Mouse (Mus musculus) adrenal gland, postnatal 25 days (tissue): ENCODE results near the gene Coq9. TPM values are rescaled to one million over a fixed set of nuclear protein-coding genes. Genes with fewer than 3 reads are reported as not detected.
A peak's percentile ranks its signal among the peaks of the same experiment; 100 is the strongest.

Experiments
- DNase-seq: peaks from one replicate; pipeline ENCODE4 v3.0.0; 2021; ENCODE audit warnings: mixed read lengths
- long read RNA-seq: library from polyadenylated mRNA; stranded (forward); transcript quantifications from one replicate; pipeline ENCODE4 v2.0.0, GENCODE M21; 2021
- total RNA-seq: library from RNA; stranded (reverse); gene quantifications from 2 replicates; pipeline ENCODE4 v1.2.3, GENCODE M21; 2021

Gene Coq9
- total RNA-seq, result 199 and 209 TPM in 2 replicates
- long read RNA-seq, transcript Coq9-201 (9 exons, 1,789 nt), result major isoform, 196 of 243 reads
- long read RNA-seq, partial matches to known transcripts, result 35 of 243 reads
- long read RNA-seq, other reads (novel, unspliced or antisense), result 8 of 243 reads

DNA sequence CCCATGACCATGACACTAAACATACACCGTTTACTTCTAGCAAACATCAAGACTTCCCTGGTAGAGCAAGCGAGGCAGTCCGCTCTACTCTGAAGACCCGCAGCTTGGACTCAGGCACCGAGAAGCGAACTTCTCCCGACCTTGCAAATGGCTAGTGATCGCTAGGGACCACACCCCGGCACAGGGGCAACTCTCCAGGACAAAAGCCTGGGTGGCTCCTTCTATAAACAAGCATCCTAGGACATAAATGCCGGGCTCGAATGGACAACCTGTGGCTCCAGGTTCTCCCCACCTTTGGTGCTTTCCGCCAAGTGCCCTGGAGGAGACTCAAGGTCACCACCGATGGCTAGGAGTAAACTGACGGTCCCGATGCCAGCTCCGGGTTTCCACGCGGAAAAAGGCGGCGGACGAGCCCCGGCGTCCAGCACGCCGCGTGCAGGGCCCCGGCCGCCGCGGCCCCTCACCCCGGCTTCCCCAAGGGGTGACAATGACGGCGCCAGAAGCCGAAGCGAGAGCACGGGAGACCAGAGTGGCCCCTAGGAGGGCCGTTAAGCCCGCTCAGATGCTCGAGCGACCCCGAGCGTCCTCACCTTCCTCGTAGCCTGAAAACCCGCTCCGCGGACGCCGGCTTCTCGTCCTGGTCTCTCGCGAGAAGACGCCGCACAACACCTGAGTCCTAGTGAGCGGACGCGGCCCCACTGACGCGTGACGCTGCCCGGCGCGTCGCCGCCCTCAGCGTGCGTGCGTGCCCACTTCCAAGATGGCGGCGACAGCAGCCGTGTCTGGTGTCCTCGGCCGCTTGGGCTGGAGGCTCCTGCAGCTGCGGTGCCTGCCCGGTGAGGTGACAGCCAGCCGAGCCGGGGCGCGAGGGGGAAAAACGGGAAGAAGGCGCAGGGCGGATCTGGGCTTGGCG, at the start of gene Coq9, which contains the start of gene Ciapin1:
TSS of gene Coq9 (plus strand) at position 660 of the 913 bp plus-strand sequence.
TSS of gene Ciapin1 (minus strand) at position 697 of the 913 bp plus-strand sequence.
- peak; percentile 95 for DNase-seq

GRCm38 (mm10) chr8:94789256-94789955, 48.7 kb upstream of the Coq9 start:
- no peak for DNase-seq

DNA sequence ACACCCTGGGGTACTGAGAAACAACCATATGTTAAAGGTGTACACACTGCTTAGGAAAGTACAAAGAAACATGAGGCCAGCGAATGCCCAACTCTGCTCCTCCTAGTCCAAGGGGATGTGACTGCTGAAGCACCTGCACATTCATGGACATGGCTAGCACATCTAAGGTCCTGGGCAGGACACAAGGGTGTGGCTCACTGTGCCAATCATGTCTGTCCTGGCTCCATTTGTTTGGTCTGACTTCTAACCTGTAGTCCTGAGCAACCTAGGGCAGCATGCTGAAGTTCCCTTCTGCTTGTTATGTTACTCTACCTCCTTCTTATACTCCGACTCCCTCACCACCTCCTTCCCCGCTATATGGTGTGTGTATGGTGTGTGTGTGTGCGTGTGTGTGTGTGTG, 43.8 kb upstream of the Coq9 start:
- no peak for DNase-seq

DNA sequence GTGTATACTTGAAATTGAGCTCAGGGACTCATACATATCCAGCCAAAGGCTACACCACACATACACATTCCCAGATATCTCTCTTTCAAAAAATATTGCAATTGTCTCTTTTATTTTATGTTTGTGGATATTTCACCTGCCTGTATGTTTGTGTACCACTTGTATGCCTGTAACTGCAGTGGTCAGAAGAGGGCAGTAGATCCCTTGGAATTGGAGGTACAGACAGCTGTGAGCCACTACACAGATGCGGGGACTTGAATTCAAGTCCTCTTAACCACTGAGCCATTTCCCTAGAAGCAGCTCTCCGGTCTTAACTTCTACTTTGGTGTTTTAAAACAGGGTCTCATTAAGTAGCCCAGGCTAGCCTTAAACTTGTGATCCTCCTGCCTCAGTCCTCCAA, 43.3 kb upstream of the Coq9 start:
- DNase-seq, result no peak

GRCm38 (mm10) chr8:94800278-94800968, 37.7 kb upstream of the Coq9 start:
- no peak for DNase-seq

DNA sequence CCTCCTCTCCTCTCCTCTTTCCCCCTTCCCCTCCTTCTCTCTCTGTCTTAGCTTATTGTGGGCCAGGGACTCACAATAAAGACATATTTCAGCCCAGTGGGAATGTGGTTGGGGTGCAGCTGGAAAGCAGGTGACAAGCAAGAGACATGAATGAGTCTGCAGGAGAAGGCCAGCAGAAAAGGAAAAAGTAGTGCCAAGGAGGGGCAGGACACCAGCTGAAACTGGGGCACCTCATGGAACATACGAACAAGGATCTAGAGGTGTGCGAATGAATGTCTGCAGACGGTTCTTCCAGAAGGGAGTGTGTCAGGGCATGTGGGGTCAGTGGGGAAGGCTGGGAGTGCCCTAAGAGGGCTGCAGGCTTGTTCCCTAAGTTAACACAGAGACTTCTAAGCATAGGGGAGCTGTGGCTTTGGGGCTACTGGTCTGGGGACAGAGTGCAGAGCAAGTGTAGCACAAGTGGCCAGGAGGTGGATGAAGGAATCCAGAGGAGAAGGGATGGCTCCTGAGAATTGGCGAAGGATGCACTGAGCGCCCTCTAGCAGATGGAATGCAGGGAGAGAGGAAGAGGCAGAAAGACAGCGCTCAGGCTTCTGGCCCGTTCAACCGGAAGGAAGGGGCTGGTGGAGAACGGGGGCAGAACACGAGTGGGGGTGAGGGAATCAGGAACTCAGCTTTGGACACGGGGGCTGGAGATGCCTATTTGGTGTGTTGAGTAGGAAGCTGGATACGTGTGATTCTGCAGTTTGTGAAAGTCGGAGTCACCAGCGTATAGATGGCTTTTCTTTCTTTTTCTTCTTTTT, 36.6 kb upstream of the Coq9 start:
- peak; percentile 33 for DNase-seq

- no peak for DNase-seq
Measured at GRCm38 (mm10) chr8:94802375-94802774, 35.7 kb upstream of the Coq9 start.

- peak; percentile 43 for DNase-seq
Measured at GRCm38 (mm10) chr8:94803551-94803950, 34.6 kb upstream of the Coq9 start.

DNA sequence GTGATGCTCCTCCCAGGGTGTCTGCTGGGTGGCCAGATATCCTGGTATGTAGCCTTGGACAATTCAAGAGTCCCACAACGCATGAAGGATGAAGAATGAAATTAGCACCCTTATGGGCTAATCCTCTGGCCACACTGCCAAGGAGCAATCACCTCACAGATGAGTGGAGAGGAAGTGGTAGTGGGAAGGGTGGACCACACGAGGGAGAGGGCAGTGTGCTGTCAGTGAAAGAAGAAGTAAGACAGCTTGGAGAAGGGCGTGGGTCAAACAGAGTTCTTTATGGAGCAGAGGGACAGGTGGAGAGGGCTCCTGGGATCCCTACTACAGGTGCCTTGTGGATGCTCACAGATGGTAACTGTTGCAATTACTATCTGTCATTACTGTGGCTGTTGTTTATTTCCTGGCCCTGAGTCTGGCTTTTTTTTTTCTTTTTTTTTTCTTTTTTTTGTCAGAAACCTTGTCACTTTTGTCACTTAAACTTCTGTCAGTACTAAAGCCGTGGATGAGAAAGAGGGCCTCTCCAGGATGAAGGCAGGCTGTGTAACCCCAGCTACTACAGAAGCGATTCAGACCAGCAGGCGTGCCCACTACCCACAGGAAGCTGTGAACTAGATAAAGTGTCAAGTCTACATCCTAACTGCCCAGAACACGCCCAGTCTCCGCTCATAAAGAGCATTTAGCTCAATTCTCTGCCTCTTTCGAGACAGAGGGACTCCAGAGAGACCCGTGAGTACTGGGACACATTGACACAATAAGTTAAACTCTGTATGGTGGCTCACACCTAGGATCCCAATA, 33.4 kb upstream of the Coq9 start:
- DNase-seq, result no peak

- DNase-seq, result no peak
Measured at GRCm38 (mm10) chr8:94805811-94806210, 32.3 kb upstream of the Coq9 start.

DNA sequence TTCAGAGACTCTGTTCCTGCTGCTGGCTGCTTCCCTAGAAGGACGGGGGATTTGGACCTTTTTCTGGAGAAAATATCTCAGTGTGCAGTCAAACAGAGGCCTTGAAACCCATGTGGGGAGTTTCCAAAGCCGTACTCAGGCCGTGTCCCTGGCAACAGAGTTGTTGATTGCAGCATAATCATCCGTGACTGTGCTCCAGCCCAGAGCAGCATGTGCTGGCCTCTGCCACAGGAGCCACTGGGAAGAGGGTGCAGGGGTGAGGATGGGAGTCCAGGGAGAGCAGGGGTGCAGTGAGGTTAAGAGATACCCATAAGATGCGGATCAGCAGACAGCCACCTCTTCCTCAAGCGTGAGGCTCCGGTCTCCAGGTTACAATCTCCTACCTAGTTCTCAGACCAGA, 30.6 kb upstream of the Coq9 start:
- peak; percentile 55 for DNase-seq

GRCm38 (mm10) chr8:94808372-94808771, 29.7 kb upstream of the Coq9 start:
- no peak for DNase-seq

DNA sequence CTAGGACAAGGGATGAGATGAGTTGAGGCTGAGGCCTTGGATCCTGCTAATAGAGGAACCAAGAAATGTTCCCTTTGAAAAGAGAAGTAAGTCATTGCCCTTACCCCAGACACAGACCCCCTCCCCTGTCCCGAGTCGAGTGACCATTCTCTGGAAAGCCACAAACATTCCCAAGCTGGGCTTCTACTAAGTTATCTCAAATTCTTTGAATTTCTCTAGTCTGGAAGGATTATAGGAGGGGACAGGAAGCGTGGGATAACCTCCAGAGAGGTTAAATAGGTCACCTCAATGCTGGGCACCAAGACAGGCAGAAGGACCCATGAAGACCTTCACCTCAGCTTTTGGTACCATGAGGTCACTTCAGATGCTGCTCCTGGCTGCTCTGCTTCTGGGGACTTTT, 28.0 kb upstream of the Coq9 start, which contains the start of gene Ccl17:
TSS of gene Ccl17 (plus strand) at position 301 of the 400 bp plus-strand sequence.
- no peak for DNase-seq

GRCm38 (mm10) chr8:94810855-94811254, 27.3 kb upstream of the Coq9 start:
- no peak for DNase-seq

DNA sequence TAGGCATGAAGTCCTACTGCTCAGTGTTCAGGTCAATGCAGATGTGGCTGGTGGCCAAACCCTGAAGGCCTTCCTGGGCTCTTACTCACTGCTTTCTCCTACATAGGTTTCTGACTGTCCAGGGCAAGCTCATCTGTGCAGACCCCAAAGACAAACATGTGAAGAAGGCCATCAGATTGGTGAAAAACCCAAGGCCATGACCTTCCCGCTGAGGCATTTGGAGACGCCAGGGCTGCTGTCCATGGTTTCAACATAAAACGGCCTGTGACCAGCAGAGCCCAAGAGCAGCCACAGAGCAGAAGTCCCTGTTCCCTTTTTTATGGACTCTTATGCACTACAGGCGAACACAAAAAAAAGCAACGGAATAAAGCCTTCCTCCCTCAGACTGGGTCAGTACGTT, 26.5 kb upstream of the Coq9 start:
- peak; percentile 46 for DNase-seq

DNA sequence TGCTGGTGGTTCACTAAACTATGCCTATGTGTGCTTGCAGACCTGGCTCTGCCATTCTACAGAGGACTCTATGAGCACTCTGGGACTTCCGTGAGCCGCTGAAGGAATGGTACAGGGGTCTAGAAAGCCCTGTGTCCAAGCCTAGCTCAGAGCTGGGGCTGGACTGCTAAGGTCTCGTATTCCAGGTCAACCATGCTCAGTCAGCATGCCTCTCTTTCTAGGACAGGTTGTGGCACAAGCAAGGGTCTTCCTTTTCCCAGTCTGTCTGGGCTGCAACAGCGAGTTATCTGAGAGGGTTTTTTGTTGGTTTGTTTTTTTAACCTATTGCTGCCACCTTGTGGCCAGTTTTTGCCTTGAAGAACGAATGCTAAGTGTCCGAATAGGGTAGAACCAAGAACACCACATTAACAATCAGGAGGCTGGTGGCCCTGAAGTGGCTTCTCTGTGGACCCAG, 25.4 kb upstream of the Coq9 start:
- peak; percentile 77 for DNase-seq

DNA sequence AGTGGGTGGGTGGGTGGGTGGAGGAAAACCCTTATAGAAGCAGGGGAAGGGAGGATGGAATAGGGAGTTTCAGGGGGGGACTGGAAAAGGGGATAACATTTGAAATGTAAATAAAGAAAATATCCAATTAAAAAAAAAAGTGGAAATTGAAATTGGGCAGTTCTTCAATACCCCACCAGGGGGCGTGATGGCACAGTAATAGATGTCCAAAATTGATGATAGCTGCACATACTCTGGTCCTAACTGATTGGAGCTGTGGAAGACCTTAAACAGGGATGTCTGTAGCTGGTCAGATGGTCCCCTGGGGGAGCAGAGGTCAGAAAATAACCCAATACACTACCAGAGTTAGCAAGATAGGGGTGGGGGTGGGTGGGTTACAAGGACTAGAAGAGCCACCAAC, 23.6 kb upstream of the Coq9 start:
- DNase-seq, result no peak

- DNase-seq, result no peak
Measured at GRCm38 (mm10) chr8:94817933-94818332, 20.2 kb upstream of the Coq9 start.

- DNase-seq, result no peak
Measured at GRCm38 (mm10) chr8:94819671-94820179, 18.4 kb upstream of the Coq9 start.

GRCm38 (mm10) chr8:94820553-94820952, 17.6 kb upstream of the Coq9 start:
- no peak for DNase-seq
